Mouse (Mus musculus) gastrocnemius, adult 2 months (tissue): ENCODE data around the gene Uqcc2. TPM values are rescaled to one million over a fixed set of nuclear protein-coding genes. Genes with fewer than 3 reads are reported as not detected.

Experiments used
- DNase-seq: peaks from one replicate; pipeline ENCODE4 v3.0.0; 2022
- H3K27ac ChIP-seq: fragments of 200-600 bp; 2 replicates; pipeline ENCODE4 v1.8.1; 2022; ENCODE audit warnings: mild to moderate bottlenecking
- H3K4me3 ChIP-seq: fragments of 200-600 bp; 2 replicates; pipeline ENCODE4 v1.8.1; 2022; ENCODE audit warnings: mild to moderate bottlenecking, moderate library complexity
- CTCF ChIP-seq: fragments of 200-600 bp; IDR thresholded peaks from 2 replicates; pipeline ENCODE4 v1.8.1; 2022; ENCODE audit warnings: antibody characterized with exemption, mild to moderate bottlenecking, moderate library complexity
- intact Hi-C: fragments of 180-260 bp; cut with DNase I; formaldehyde crosslinking; loops from one replicate; pipeline ENCODE4 v1.15.1; 2025
- total RNA-seq, 2 experiments: library from RNA; stranded (reverse); gene quantifications; 2 replicates each; pipeline ENCODE4 v1.2.3; 2021

Uqcc2 gene
- total RNA-seq, 2 experiments from 2014 or later: 405 to 424 TPM

- peak overlapping the region; percentile 98 for H3K27ac ChIP-seq
- peak; percentile 63 for DNase-seq
- intact Hi-C loops: no loop called here
Observed at GRCm38 (mm10) chr17:27169952-27170695, 36.4 kb upstream of the Uqcc2 start.

GRCm38 (mm10) chr17:27168569-27168968 lies 34.9 kb upstream of the Uqcc2 start:
- Histone ChIP-seq H3K4me3 (no peak overlapping the region), H3K27ac (peak overlapping the region; percentile 98)
- intact Hi-C loops: no loop called here
- DNase-seq: no peak
- TF ChIP-seq CTCF: no peak

More at GRCm38 (mm10) chr17:27169952-27170695, 36.4 kb upstream of the Uqcc2 start:
- H3K4me3 ChIP-seq: peak overlapping the region; percentile 9; the same call in 1 of the 2 replicates
- no peak for TF ChIP-seq CTCF

DNA sequence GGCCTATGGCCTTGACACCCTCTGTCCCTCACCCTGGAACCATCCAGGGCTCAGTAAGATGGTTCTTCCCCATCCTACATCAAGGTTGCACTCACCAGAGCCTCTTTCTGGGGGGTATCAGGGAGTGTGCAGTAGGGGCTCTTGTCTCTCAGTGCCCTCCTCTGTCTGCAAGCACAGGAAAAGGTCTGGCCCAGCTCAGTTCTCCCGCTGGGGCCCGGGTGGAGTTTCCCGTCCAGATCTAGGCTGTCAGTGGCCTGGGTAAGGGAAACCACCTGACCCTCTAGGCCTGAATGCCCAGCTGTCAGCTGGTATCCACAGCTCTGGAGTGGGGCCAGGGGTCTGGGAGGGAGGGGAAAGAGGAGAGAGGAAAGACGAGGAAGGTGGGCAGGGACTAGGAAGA lies 33.8 kb upstream of the Uqcc2 start, which contains the start of gene Ip6k3:
Ip6k3 (minus strand) TSS at position 251 of the 400 bp plus-strand sequence.
- intact Hi-C loops: loop anchor here (1.0 kb wide), 1 partner anchor 13 kb away; no protein-coding TSS in a partner anchor
- H3K4me3 ChIP-seq: peak within 1 kb of the TSS; percentile 79
- peak; percentile 92 for DNase-seq

DNA sequence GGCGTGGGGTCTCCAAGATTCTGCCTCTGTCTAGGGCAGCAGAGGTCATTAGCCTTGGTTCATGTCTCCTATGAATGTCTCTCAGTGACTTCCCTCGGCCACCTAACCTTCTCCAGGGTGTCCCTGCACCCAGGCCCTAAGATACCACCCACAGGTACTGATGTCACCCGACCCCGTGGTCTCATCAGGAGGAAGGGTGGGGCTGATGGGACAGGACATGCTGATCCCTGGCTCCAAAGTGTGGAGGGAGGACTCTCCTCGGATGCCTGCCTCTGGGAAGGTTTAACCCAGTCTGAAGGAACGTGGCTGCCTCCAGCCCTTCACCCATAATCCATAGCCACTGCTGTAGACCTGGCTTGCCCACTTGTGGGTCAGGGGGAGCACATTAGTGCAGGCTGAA lies 33.2 kb upstream of the Uqcc2 start:
- Histone ChIP-seq H3K27ac (peak overlapping the region; percentile 98), H3K4me3 (peak overlapping the region; percentile 79)
- DNase-seq: peak; percentile 84
- no peak for TF ChIP-seq CTCF
- intact Hi-C loops: loop anchor here (1.0 kb wide), 1 partner anchor 13 kb away; no protein-coding TSS in a partner anchor

More for the DNA sequence above, 33.8 kb upstream of the Uqcc2 start, which contains the start of gene Ip6k3:
- TF ChIP-seq CTCF: no peak
- peak within 1 kb of the TSS; percentile 98 for H3K27ac ChIP-seq

DNA sequence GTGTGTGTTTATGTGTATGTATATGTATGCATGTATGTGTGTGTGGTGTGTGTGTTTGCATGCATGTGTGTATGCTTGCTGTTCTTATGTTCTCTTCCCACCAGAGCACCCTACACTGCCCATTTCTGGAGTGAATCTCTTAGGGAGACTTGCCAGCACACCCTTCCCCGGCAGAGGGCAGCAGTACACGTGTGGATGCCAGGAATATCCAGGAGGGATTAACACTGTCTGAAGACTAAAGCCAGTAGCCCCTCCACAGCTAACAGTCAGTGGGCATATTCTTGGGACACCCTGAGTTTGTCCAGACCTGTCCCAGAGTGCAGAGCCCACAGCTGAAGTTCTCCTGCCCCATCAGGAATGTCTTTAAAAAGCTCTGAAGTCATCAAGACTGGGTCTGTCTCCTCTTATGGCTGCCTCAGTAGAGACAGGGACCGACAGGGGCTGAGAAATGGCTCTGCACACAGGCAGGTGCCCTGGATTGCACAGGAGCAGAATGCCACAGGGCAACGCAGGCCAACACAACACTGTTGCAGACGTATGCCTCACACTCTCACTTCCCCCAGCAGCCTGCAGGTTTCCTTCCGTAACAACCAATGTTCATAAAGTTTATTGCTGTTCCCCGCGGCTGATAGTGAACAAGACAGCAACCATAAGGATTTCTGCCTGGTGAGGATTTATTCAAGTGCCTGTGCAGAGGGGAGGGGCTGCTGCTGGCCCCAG lies 31.5 kb upstream of the Uqcc2 start:
- Histone ChIP-seq H3K4me3 (peak overlapping the region; percentile 79), H3K27ac (peak overlapping the region; percentile 98)
- TF ChIP-seq CTCF: peak; percentile 71
- intact Hi-C loops: no loop called here
- peak; percentile 77 for DNase-seq

- no peak for TF ChIP-seq CTCF
- intact Hi-C loops: no loop called here
- DNase-seq: peak; percentile 92
- H3K4me3 ChIP-seq: peak overlapping the region; percentile 13
- peak overlapping the region; percentile 95 for H3K27ac ChIP-seq
Observed at GRCm38 (mm10) chr17:27160905-27161304, 27.2 kb upstream of the Uqcc2 start.

GRCm38 (mm10) chr17:27159169-27159568 lies 25.5 kb upstream of the Uqcc2 start:
- peak overlapping the region; percentile 95 for H3K27ac ChIP-seq
- peak; percentile 89 for DNase-seq
- TF ChIP-seq CTCF: no peak
- intact Hi-C loops: no loop called here
- no peak overlapping the region for H3K4me3 ChIP-seq

- DNase-seq: peak; percentile 66
- intact Hi-C loops: no loop called here
- peak; percentile 31 for TF ChIP-seq CTCF
Observed at GRCm38 (mm10) chr17:27158439-27158838, 24.7 kb upstream of the Uqcc2 start.

GRCm38 (mm10) chr17:27155752-27156151 lies 22.0 kb upstream of the Uqcc2 start:
- no peak for DNase-seq
- Histone ChIP-seq H3K4me3 (peak overlapping the region; percentile 48), H3K27ac (peak overlapping the region; percentile 95)
- intact Hi-C loops: no loop called here
- no peak for TF ChIP-seq CTCF

More at GRCm38 (mm10) chr17:27158439-27158838, 24.7 kb upstream of the Uqcc2 start:
- Histone ChIP-seq H3K4me3 (peak overlapping the region; percentile 48), H3K27ac (peak overlapping the region; percentile 95)

- no peak for TF ChIP-seq CTCF
- intact Hi-C loops: loop anchor here (1.0 kb wide), 1 partner anchor 12 kb away; the partner anchor contains the start of gene Ip6k3
- Histone ChIP-seq H3K4me3 (peak overlapping the region; percentile 48), H3K27ac (peak overlapping the region; percentile 95)
- DNase-seq: no peak
Observed at GRCm38 (mm10) chr17:27154881-27155280, 21.2 kb upstream of the Uqcc2 start.

- Histone ChIP-seq H3K27ac (peak overlapping the region; percentile 95), H3K4me3 (peak overlapping the region; percentile 56)
- no peak for TF ChIP-seq CTCF
- DNase-seq: peak; percentile 92
- intact Hi-C loops: loop anchor here (1.0 kb wide), 1 partner anchor 13 kb away; the partner anchor contains the start of gene Ip6k3
Observed at GRCm38 (mm10) chr17:27154256-27154655, 20.5 kb upstream of the Uqcc2 start.

GRCm38 (mm10) chr17:27153773-27154193 lies 20.1 kb upstream of the Uqcc2 start:
- intact Hi-C loops: loop anchor here (1.0 kb wide), 1 partner anchor 14 kb away; the partner anchor contains the start of gene Ip6k3
- H3K4me3 ChIP-seq: peak overlapping the region; percentile 56
- peak overlapping the region; percentile 95 for H3K27ac ChIP-seq
- TF ChIP-seq CTCF: no peak
- peak; percentile 88 for DNase-seq
